Mouse (Mus musculus): ENCODE measurements around the gene Gdf2. TPM values are rescaled to one million over a fixed set of nuclear protein-coding genes. Genes with fewer than 3 reads are reported as not detected.
A peak's percentile ranks its signal among the peaks of the same experiment; 100 is the strongest.

The Gdf2 gene
- polyA plus RNA-seq, 1 experiment from 2014 or later, result not detected

- DNase-seq (ENCODE audit: low spot score) (no peak), ATAC-seq (ENCODE audit: low read depth) (no peak)
- H3K27ac ChIP-seq (replicated peaks; ENCODE audit: low read depth, low read length), result no peak overlapping the region
- no peaks in the 10 kb centered on the region for H3K4me1 ChIP-seq (ENCODE audit: control insufficient read depth, insufficient read depth, low read length)
- H3K36me3 ChIP-seq (ENCODE audit: control insufficient read depth, insufficient read depth, low read length), result no peaks in the 10 kb centered on the region
- WGBS, result 74% methylated on average over 6 of the region's 6 CpGs
- no peak overlapping the region for H3K9ac ChIP-seq (ENCODE audit: low read depth, low read length)
- H3K4me3 ChIP-seq (ENCODE audit: low read depth, low read length), result no peak overlapping the region
- H3K4me2 ChIP-seq (ENCODE audit: low read depth, low read length), result no peak overlapping the region
- no peaks in the 10 kb centered on the region for H3K27me3 ChIP-seq (replicated peaks; ENCODE audit: control insufficient read depth, insufficient read depth, low read length)
- H3K9me3 ChIP-seq (ENCODE audit: control insufficient read depth, low read length), result no peaks in the 10 kb centered on the region
These were observed 5.3 kb downstream of the Gdf2 start for GRCm38 (mm10) chr14:33946125-33946524.

DNA sequence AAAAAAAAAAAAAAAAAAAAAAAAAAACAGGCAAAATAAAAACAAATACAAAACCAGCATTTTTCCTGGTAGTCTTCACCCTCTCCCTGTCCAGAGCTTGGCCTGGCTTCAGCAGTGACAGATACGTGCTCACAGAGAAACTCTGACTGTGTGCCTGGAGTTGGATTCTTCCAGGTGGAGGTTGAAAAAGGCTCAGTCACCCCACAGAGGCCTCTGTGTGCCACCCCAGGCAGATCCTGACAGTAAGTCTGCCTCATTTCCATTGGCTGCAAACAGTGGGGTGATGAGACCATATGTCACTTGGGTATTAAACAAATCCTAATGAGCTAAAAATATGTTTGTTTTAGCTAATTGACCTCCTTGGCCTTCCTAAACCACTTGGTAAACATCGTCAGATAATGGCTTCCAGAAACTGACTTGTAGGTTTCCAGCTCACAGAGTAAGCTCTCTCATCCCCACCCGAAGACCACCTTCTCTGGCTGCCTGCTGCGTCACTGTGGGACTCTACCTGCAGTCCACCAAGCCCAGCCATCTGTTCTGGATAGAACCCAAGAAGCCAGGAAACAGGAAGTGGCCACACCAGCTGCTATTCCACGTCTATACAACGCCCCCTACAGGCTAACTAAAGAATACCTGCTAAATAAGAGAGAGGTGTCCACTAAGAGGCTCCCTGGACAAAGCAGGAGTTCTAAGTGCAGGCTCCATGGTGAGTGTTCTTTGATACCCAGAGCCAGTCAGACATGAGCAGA is 11.6 kb downstream of the Gdf2 start:
- Histone ChIP-seq H3K9me3 (ENCODE audit: control insufficient read depth, low read length) (no peaks in the 10 kb centered on the region), H3K4me3 (ENCODE audit: low read depth, low read length) (no peak overlapping the region), H3K36me3 (ENCODE audit: control insufficient read depth, insufficient read depth, low read length) (no peaks in the 10 kb centered on the region), H3K4me1 (ENCODE audit: control insufficient read depth, insufficient read depth, low read length) (no peaks in the 10 kb centered on the region), H3K9ac (ENCODE audit: low read depth, low read length) (no peak overlapping the region), H3K27me3 (replicated peaks; ENCODE audit: control insufficient read depth, insufficient read depth, low read length) (no peaks in the 10 kb centered on the region), H3K27ac (replicated peaks; ENCODE audit: low read depth, low read length) (no peak overlapping the region), H3K4me2 (ENCODE audit: low read depth, low read length) (no peak overlapping the region)
- no peak for DNase-seq (ENCODE audit: low spot score)
- no peak for ATAC-seq (ENCODE audit: low read depth)
- 31% methylated on average over 6 of the region's 6 CpGs for WGBS

GRCm38 (mm10) chr14:33953761-33954160 is 12.9 kb downstream of the Gdf2 start, which contains the start of gene Rbp3:
Gene Rbp3 (plus strand): TSS chr14:33954003.
- Histone ChIP-seq H3K4me3 (ENCODE audit: low read depth, low read length) (no peak within 1 kb of the TSS), H3K9me3 (ENCODE audit: control insufficient read depth, low read length) (no peaks in the 10 kb centered on the region), H3K27me3 (replicated peaks; ENCODE audit: control insufficient read depth, insufficient read depth, low read length) (no peaks in the 10 kb centered on the region), H3K27ac (replicated peaks; ENCODE audit: low read depth, low read length) (no peak within 1 kb of the TSS), H3K36me3 (ENCODE audit: control insufficient read depth, insufficient read depth, low read length) (no peaks in the 10 kb centered on the region), H3K4me1 (ENCODE audit: control insufficient read depth, insufficient read depth, low read length) (no peaks in the 10 kb centered on the region), H3K4me2 (ENCODE audit: low read depth, low read length) (no peak within 1 kb of the TSS), H3K9ac (ENCODE audit: low read depth, low read length) (no peak within 1 kb of the TSS)
- DNase-seq (ENCODE audit: low spot score), result no peak
- WGBS, result 84% methylated on average over 5 of the region's 5 CpGs
- no peak for ATAC-seq (ENCODE audit: low read depth)

- H3K9me3 ChIP-seq (ENCODE audit: control insufficient read depth, low read length), result no peaks in the 10 kb centered on the region
- H3K4me3 ChIP-seq (ENCODE audit: low read depth, low read length), result no peak overlapping the region
- H3K27me3 ChIP-seq (replicated peaks; ENCODE audit: control insufficient read depth, insufficient read depth, low read length), result no peaks in the 10 kb centered on the region
- DNase-seq (ENCODE audit: low spot score), result no peak
- WGBS, result 78% methylated on average over 12 of the region's 13 CpGs
- H3K4me2 ChIP-seq (ENCODE audit: low read depth, low read length), result no peak overlapping the region
- no peak for ATAC-seq (ENCODE audit: low read depth)
- no peaks in the 10 kb centered on the region for H3K4me1 ChIP-seq (ENCODE audit: control insufficient read depth, insufficient read depth, low read length)
- no peak overlapping the region for H3K27ac ChIP-seq (replicated peaks; ENCODE audit: low read depth, low read length)
- H3K9ac ChIP-seq (ENCODE audit: low read depth, low read length), result no peak overlapping the region
- no peaks in the 10 kb centered on the region for H3K36me3 ChIP-seq (ENCODE audit: control insufficient read depth, insufficient read depth, low read length)
These were observed 15.2 kb downstream of the Gdf2 start for GRCm38 (mm10) chr14:33956055-33956454.

DNA sequence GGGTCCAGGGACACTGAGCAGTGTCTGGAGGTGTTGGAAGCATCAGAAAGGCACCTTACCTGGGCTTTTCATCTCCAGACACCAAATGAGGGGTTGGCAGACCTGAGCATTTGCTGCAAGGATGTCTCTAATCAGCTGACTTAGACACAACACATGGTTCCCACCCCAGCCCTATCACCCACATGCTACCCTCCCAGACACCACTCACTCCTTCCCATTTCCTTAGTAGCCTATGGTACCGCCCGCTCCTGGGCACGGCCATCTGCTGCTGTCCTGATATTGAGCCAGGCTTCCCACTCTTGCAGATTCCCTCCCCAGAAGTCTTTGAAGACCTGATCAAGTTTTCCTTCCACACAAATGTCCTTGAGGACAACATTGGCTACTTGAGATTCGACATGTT is 17.3 kb downstream of the Gdf2 start:
- H3K27me3 ChIP-seq (replicated peaks; ENCODE audit: control insufficient read depth, insufficient read depth, low read length), result no peaks in the 10 kb centered on the region
- no peaks in the 10 kb centered on the region for H3K36me3 ChIP-seq (ENCODE audit: control insufficient read depth, insufficient read depth, low read length)
- no peak for DNase-seq (ENCODE audit: low spot score)
- no peaks in the 10 kb centered on the region for H3K4me1 ChIP-seq (ENCODE audit: control insufficient read depth, insufficient read depth, low read length)
- no peak overlapping the region for H3K9ac ChIP-seq (ENCODE audit: low read depth, low read length)
- H3K4me2 ChIP-seq (ENCODE audit: low read depth, low read length), result no peak overlapping the region
- H3K27ac ChIP-seq (replicated peaks; ENCODE audit: low read depth, low read length), result no peak overlapping the region
- no peak overlapping the region for H3K4me3 ChIP-seq (ENCODE audit: low read depth, low read length)
- ATAC-seq (ENCODE audit: low read depth), result no peak
- no peaks in the 10 kb centered on the region for H3K9me3 ChIP-seq (ENCODE audit: control insufficient read depth, low read length)
- WGBS, result 90% methylated on average over 4 of the region's 4 CpGs

GRCm38 (mm10) chr14:33958841-33959240 is 18.0 kb downstream of the Gdf2 start:
- no peaks in the 10 kb centered on the region for H3K4me1 ChIP-seq (ENCODE audit: control insufficient read depth, insufficient read depth, low read length)
- WGBS, result 70% methylated on average over 3 of the region's 3 CpGs
- H3K9me3 ChIP-seq (ENCODE audit: control insufficient read depth, low read length), result no peaks in the 10 kb centered on the region

GRCm38 (mm10) chr14:33959341-33959740 is 18.5 kb downstream of the Gdf2 start:
- no peak overlapping the region for H3K4me2 ChIP-seq (ENCODE audit: low read depth, low read length)
- peak; percentile 61 for DNase-seq (ENCODE audit: low spot score)
- H3K9ac ChIP-seq (ENCODE audit: low read depth, low read length), result no peak overlapping the region
- no peak overlapping the region for H3K4me3 ChIP-seq (ENCODE audit: low read depth, low read length)
- 14% methylated on average over 9 of the region's 9 CpGs for whole genome bisulfite sequencing
- H3K36me3 ChIP-seq (ENCODE audit: control insufficient read depth, insufficient read depth, low read length), result no peaks in the 10 kb centered on the region
- no peaks in the 10 kb centered on the region for H3K9me3 ChIP-seq (ENCODE audit: control insufficient read depth, low read length)
- H3K27me3 ChIP-seq (replicated peaks; ENCODE audit: control insufficient read depth, insufficient read depth, low read length), result no peaks in the 10 kb centered on the region
- H3K27ac ChIP-seq (replicated peaks; ENCODE audit: low read depth, low read length), result no peak overlapping the region
- H3K4me1 ChIP-seq (ENCODE audit: control insufficient read depth, insufficient read depth, low read length), result no peaks in the 10 kb centered on the region
- no peak for ATAC-seq (ENCODE audit: low read depth)

More at GRCm38 (mm10) chr14:33958841-33959240, 18.0 kb downstream of the Gdf2 start:
- Histone ChIP-seq H3K4me2 (ENCODE audit: low read depth, low read length) (no peak overlapping the region), H3K4me3 (ENCODE audit: low read depth, low read length) (no peak overlapping the region), H3K36me3 (ENCODE audit: control insufficient read depth, insufficient read depth, low read length) (no peaks in the 10 kb centered on the region), H3K27ac (replicated peaks; ENCODE audit: low read depth, low read length) (no peak overlapping the region), H3K9ac (ENCODE audit: low read depth, low read length) (no peak overlapping the region), H3K27me3 (replicated peaks; ENCODE audit: control insufficient read depth, insufficient read depth, low read length) (no peaks in the 10 kb centered on the region)
- no peak for DNase-seq (ENCODE audit: low spot score)
- no peak for ATAC-seq (ENCODE audit: low read depth)

DNA sequence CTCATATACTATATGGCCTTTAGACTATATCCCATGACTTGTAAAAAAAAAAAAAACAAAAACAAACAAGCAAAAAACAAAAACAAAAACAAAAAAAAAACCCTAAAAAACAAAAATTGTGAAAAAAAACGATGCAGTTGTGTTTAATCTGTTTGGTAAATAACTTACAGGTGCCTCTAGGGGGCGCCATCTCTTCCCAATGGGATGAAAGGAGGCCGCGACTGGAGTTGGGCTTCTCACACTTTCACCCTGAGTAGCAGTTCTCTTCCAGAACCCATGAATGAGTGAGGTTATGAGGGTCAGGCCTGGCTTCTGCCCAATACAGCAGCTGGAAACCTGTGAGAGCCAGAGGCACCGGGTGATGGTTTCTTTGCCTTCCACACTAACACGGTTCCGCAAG is 24.8 kb downstream of the Gdf2 start:
- no peak overlapping the region for H3K4me3 ChIP-seq (ENCODE audit: low read depth, low read length)
- no peak overlapping the region for H3K9ac ChIP-seq (ENCODE audit: low read depth, low read length)
- no peaks in the 10 kb centered on the region for H3K27me3 ChIP-seq (replicated peaks; ENCODE audit: control insufficient read depth, insufficient read depth, low read length)
- no peak for ATAC-seq (ENCODE audit: low read depth)
- DNase-seq (ENCODE audit: low spot score), result no peak
- no peaks in the 10 kb centered on the region for H3K9me3 ChIP-seq (ENCODE audit: control insufficient read depth, low read length)
- H3K27ac ChIP-seq (replicated peaks; ENCODE audit: low read depth, low read length), result no peak overlapping the region
- H3K4me1 ChIP-seq (ENCODE audit: control insufficient read depth, insufficient read depth, low read length), result no peaks in the 10 kb centered on the region
- H3K36me3 ChIP-seq (ENCODE audit: control insufficient read depth, insufficient read depth, low read length), result no peaks in the 10 kb centered on the region
- WGBS, result 63% methylated on average over 7 of the region's 7 CpGs
- no peak overlapping the region for H3K4me2 ChIP-seq (ENCODE audit: low read depth, low read length)

- Histone ChIP-seq H3K4me3 (ENCODE audit: low read depth, low read length) (no peak overlapping the region), H3K27ac (replicated peaks; ENCODE audit: low read depth, low read length) (no peak overlapping the region), H3K36me3 (ENCODE audit: control insufficient read depth, insufficient read depth, low read length) (no peaks in the 10 kb centered on the region), H3K9me3 (ENCODE audit: control insufficient read depth, low read length) (no peaks in the 10 kb centered on the region), H3K4me1 (ENCODE audit: control insufficient read depth, insufficient read depth, low read length) (no peaks in the 10 kb centered on the region), H3K4me2 (ENCODE audit: low read depth, low read length) (no peak overlapping the region), H3K9ac (ENCODE audit: low read depth, low read length) (no peak overlapping the region), H3K27me3 (replicated peaks; ENCODE audit: control insufficient read depth, insufficient read depth, low read length) (peaks cover 9% of the 10 kb centered on the region; the same call in 1 of the 2 replicates)
- peak; percentile 41 for DNase-seq (ENCODE audit: low spot score)
- ATAC-seq (ENCODE audit: low read depth), result no peak
- 42% methylated on average over 7 of the region's 7 CpGs for WGBS
These were observed 31.8 kb downstream of the Gdf2 start for GRCm38 (mm10) chr14:33972679-33973078.
